Mouse (Mus musculus) cerebellum, adult 2 months (tissue): ENCODE measurements around the gene Boc. TPM values are rescaled to one million over a fixed set of nuclear protein-coding genes. Genes with fewer than 3 reads are reported as not detected.
A peak's percentile ranks its signal among the peaks of the same experiment; 100 is the strongest.

Experiments used
- DNase-seq, 2 experiments: peaks; one replicate each; pipeline ENCODE4 v3.0.0; 2021
- H3K27ac ChIP-seq: fragments of 200-500 bp; 2 replicates; pipeline ENCODE4 v1.5.1; 2012; ENCODE audit warnings: low read length, control low read depth, inconsistent platforms; ENCODE audit not compliant: insufficient read depth
- H3K27me3 ChIP-seq: fragments of 200-500 bp; 2 replicates; pipeline ENCODE4 v1.6.1; 2012; ENCODE audit warnings: inconsistent platforms, mild to moderate bottlenecking, low read length, moderate library complexity; ENCODE audit not compliant: control insufficient read depth, insufficient read depth
- H3K4me1 ChIP-seq: fragments of 200-500 bp; 2 replicates; pipeline ENCODE4 v1.6.1; 2011; ENCODE audit warnings: low read length; ENCODE audit not compliant: control insufficient read depth, insufficient read depth
- H3K4me3 ChIP-seq: fragments of 200-500 bp; replicated peaks from 2 replicates; pipeline ENCODE3; 2011; ENCODE audit warnings: mild to moderate bottlenecking, low read depth, low read length, control low read depth; ENCODE audit not compliant: insufficient read depth
- CTCF ChIP-seq: fragments of 200-500 bp; IDR thresholded peaks from 2 replicates; pipeline ENCODE4 v1.5.1; 2011; ENCODE audit warnings: low read depth, mild to moderate bottlenecking, control low read depth, low read length, moderate library complexity, borderline replicate concordance; ENCODE audit not compliant: insufficient read depth
- POLR2A ChIP-seq: fragments of 200-500 bp; IDR thresholded peaks from 2 replicates; pipeline ENCODE4 v1.6.1; 2011; ENCODE audit warnings: low read length, control low read depth, borderline replicate concordance; ENCODE audit not compliant: insufficient read depth
- WGBS: fragments of 180-500 bp; shearing (Covaris S2); methylation state at CpG from one replicate; pipeline ENCODE4 v1.1.7; 2018; 5-methylcytosine and 5-hydroxymethylcytosine counted together
- polyA plus RNA-seq: library from polyadenylated mRNA; depleted of rRNA; stranded (reverse); fragments of >200 nt; gene quantifications from 2 replicates; pipeline ENCODE4 v1.2.3, GENCODE M21; 2012

Gene Boc
- polyA plus RNA-seq, 1 experiment = 37.9 TPM

GRCm38 (mm10) chr16:44542029-44542690, 16.5 kb downstream of the Boc start:
- no peak for DNase-seq
- H3K27ac ChIP-seq = peak overlapping the region; percentile 80
- WGBS = 26% methylated on average over 3 of the region's 3 CpGs
- peaks cover 71% of the 10 kb centered on the region for H3K4me1 ChIP-seq
- H3K4me3 ChIP-seq = no peak overlapping the region
- TF ChIP-seq POLR2A = no peak
- no peak for TF ChIP-seq CTCF
- H3K27me3 ChIP-seq = no peaks in the 10 kb centered on the region

DNA sequence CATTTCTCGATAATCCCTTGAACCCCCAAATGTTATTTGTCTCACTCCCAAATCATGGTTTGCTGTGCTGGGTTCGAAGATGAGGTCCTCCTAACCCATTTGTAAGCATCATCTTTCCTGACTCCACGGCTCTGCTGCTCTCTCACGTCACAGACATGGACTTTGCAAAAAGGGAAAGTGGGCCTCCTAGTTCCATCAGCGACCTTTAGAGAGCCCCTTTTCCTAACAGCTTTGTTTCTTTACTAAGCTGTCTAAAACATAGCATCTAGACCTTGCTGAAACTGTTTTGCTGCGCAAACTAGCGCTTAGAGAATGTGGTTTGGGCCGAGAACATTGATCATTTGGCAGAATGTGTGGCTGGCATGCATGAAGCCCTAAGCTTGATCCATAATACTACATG, 19.1 kb downstream of the Boc start:
- no peaks in the 10 kb centered on the region for H3K27me3 ChIP-seq
- TF ChIP-seq POLR2A (no peak), CTCF (0 out of 2 replicates have a peak, but pooled peaks have one; percentile 7)

DNA sequence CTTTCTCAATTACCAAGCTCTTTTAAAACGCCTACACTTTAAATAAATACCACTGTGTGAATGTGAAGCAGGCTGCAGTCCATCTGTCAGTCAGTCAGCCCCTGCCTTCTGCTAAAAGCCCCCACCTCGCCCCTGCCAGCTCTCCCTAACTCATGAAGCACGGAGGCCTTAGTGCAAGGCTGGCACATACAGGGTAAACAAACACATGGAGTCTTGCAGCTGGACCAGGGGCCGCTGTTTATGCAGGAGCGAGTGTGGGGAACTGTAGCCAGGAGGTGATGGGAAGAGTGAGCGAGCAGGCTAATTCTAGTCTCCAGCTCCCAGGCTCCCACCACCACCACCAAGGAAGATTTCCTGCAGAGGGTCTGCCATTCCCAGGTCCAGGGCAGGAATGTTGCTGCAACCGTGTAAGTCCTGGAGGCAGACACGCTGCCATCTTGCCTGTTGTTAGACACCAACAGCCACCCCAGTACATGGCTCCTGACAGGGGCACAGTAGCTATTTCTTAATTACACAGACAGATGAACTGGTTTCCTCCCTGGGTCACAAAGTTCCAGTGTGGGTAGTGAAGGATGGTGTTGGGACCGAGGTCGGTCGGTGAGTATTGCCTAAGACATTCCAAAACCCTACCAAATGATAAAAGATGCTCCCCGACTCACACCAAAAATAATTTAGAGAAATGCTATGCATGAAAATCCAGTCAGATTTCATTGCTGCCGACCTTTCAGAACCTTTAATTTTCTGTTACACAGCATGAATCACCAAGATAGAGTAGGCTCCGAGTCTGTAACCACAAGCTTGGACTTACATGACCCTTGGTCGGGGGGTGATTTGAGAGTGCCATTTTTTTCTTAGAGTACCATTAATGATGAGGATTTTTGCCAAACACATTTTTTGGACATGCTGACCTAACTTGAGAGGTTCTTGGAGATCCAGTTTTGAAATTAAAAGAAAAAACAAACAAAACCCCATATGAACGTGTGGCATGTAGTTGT, 20.0 kb downstream of the Boc start:
- Histone ChIP-seq H3K4me1 (peaks cover 71% of the 10 kb centered on the region), H3K4me3 (no peak overlapping the region), H3K27ac (peak overlapping the region; percentile 43), H3K27me3 (no peaks in the 10 kb centered on the region)
- TF ChIP-seq CTCF (no peak), POLR2A (no peak)
- 32% methylated on average over 16 of the region's 16 CpGs for WGBS
- DNase-seq = no peak

More for the DNA sequence above, 19.1 kb downstream of the Boc start:
- no peak overlapping the region for H3K4me3 ChIP-seq
- DNase-seq = no peak
- 40% methylated on average over 8 of the region's 8 CpGs for WGBS
- H3K27ac ChIP-seq = 0 out of 2 replicates have a peak overlapping the region, but pooled peaks have one; percentile 11
- H3K4me1 ChIP-seq = peaks cover 65% of the 10 kb centered on the region

GRCm38 (mm10) chr16:44534122-44534521, 24.6 kb downstream of the Boc start:
- Histone ChIP-seq H3K4me1 (peaks cover 71% of the 10 kb centered on the region), H3K27ac (peak overlapping the region; percentile 55; the same call in 1 of the 2 replicates), H3K4me3 (peak overlapping the region; percentile 21), H3K27me3 (no peaks in the 10 kb centered on the region)
- TF ChIP-seq CTCF (no peak), POLR2A (no peak)
- DNase-seq = no peak
- 30% methylated on average over 7 of the region's 7 CpGs for WGBS

DNA sequence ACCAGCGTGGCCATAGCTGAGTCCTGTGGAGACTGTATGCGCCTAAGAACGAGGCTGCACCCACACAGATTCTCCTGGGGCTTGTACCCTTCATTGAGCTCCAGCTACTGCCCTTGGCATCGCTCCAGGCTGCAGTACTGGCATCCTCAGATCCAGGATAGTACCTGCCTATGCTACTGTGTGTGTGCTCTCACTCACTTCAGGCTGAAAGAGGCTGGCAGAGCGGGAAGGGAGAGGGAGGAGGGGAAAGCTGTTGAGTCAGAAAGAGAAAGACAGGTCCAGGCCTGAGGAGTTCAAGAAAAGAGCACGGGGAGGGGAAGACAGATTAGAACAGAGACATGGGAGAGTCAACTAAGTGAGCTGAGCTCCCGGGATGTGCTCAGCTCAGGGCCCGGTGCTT, 25.2 kb downstream of the Boc start:
- Histone ChIP-seq H3K27me3 (no peaks in the 10 kb centered on the region), H3K4me1 (peaks cover 71% of the 10 kb centered on the region), H3K27ac (peak overlapping the region; percentile 55), H3K4me3 (no peak overlapping the region)
- WGBS = 16% methylated on average over 8 of the region's 8 CpGs
- peak; percentile 58 to 60 for DNase-seq
- no peak for TF ChIP-seq CTCF
- TF ChIP-seq POLR2A = no peak

- TF ChIP-seq POLR2A (no peak), CTCF (no peak)
- Histone ChIP-seq H3K27ac (peak overlapping the region; percentile 55), H3K4me1 (peaks cover 68% of the 10 kb centered on the region), H3K27me3 (no peaks in the 10 kb centered on the region), H3K4me3 (no peak overlapping the region)
- WGBS = 45% methylated on average over 16 of the region's 16 CpGs
- DNase-seq = no peak
Observed at GRCm38 (mm10) chr16:44532851-44533250, 25.8 kb downstream of the Boc start.

- DNase-seq = no peak
- no peaks in the 10 kb centered on the region for H3K27me3 ChIP-seq
- no peak overlapping the region for H3K4me3 ChIP-seq
- peak overlapping the region; percentile 82 for H3K27ac ChIP-seq
- H3K4me1 ChIP-seq = peaks cover 71% of the 10 kb centered on the region
- no peak for TF ChIP-seq POLR2A
- TF ChIP-seq CTCF = no peak
- WGBS = 43% methylated on average over 12 of the region's 12 CpGs
Observed at GRCm38 (mm10) chr16:44531239-44531797, 27.4 kb downstream of the Boc start.
